Comparison of ENCODE assay signal across 9 mouse cellular contexts in the genomic region with DNA sequence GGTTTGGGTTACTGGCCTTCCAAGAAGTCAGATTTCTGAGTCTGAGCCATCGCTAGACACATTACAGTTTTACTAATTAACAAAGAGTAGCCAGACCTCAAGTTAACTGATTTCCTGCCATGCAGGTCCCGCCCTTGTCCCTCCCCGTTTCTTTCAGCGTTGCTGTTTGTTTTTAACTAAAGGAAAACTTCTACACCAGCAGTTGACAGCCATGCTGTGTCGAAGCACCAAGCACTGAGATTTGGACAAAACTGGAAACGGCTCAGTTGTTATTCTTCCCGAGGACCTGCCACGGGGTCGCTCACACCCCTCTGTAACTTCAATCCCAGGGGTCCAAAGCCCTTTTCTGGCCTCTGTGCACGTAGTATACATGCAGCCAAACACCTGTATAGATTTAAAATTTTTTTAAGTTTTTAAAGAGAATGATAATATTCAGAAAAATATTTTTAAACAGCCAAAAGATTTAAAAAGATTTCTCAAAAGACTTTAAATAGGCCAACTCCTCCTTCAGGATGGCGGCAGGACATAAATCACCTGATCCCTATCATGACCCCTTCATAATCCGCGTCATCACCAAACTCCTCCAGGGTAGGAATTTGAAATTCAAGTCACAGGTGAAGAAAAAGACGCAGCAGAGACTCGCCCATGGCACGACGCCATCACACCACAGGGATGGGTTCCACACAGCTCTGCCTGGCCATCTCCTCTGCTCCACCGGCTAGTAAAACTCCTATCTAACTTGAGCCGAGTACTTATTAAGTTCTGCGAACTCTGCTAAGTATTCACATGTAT. TPM values are rescaled to one million over a fixed set of nuclear protein-coding genes. Genes with fewer than 3 reads are reported as not detected.
DNase-seq lines count a peak whose midpoint lies in the region; ATAC-seq and TF ChIP-seq lines count a peak whose summit lies in the region.
"Had no signal": no experiment of that assay in that cellular context is flagged by ENCODE, and none has a peak within 500 bp of the region (broad histone marks: within the 10 kb centered on the region; RNA-seq: fewer than 3 reads in every experiment).

No protein-coding gene starts in this region.

- peaks cover 34% of the 10 kb centered on the region for H3K4me1 ChIP-seq in spleen, adult 2 months (ENCODE audit: control insufficient read depth, insufficient read depth, insufficient read length)
- H3K4me1 ChIP-seq in midbrain, embryonic 11.5 days (ENCODE audit: control insufficient read depth, insufficient read depth, low read length) = no peaks in the 10 kb centered on the region
- H3K4me1 ChIP-seq: neural tube, embryonic 13.5 days had no signal

- no peak overlapping the region for H3K4me2 ChIP-seq in midbrain, embryonic 11.5 days
- H3K4me2 ChIP-seq: heart, embryonic 13.5 days; neural tube, embryonic 13.5 days had no signal

- WGBS in spleen, adult 2 months = 40% methylated on average over 20 of the region's 20 CpGs
- WGBS in midbrain, embryonic 11.5 days = 83% methylated on average over 20 of the region's 20 CpGs

- peak in 1 of 2 experiments; percentile 24 for DNase-seq in spleen, adult 2 months (ENCODE audit: low read depth in 1 of 2, low spot score in 2 of 2)
- DNase-seq in spleen, adult 12 weeks (ENCODE audit: low spot score) = no peak
- peak; percentile 21 for DNase-seq in ES-CJ7 (ENCODE audit: low read depth, low spot score)
- peak; percentile 61 to 71 for DNase-seq in kidney, adult 8-10 months
- DNase-seq in splenic B cell, adult 2 months (ENCODE audit: low read depth, low spot score) = peak; percentile 50
- DNase-seq in midbrain, embryonic 11.5 days (ENCODE audit: low spot score, missing footprints) = no peak
- no peak for DNase-seq in lung, postnatal 4 days

- no peak overlapping the region for H3K4me3 ChIP-seq in spleen, adult 2 months (ENCODE audit: extremely low read depth, insufficient read depth, insufficient read length)
- H3K4me3 ChIP-seq in midbrain, embryonic 11.5 days (ENCODE audit: low read depth, low read length) = no peak overlapping the region
- H3K4me3 ChIP-seq: heart, embryonic 13.5 days; neural tube, embryonic 13.5 days had no signal

- no peak for ATAC-seq in midbrain, embryonic 11.5 days (ENCODE audit: low FRiP score)

- H3K9me3 ChIP-seq in midbrain, embryonic 11.5 days (ENCODE audit: control insufficient read depth, low read length) = no peaks in the 10 kb centered on the region
- H3K9me3 ChIP-seq: heart, embryonic 13.5 days; neural tube, embryonic 13.5 days had no signal

- TF ChIP-seq CTCF in spleen, adult 2 months (IDR thresholded peaks at IDR 0.05; ENCODE audit: extremely low read depth, insufficient read depth, insufficient read length, insufficient replicate concordance) = no peak

- H3K27ac ChIP-seq in spleen, adult 2 months (ENCODE audit: insufficient read depth, low read length) = peak overlapping the region; percentile 96
- no peak overlapping the region for H3K27ac ChIP-seq in midbrain, embryonic 11.5 days (ENCODE audit: low read depth, low read length)
- H3K27ac ChIP-seq: heart, embryonic 13.5 days; neural tube, embryonic 13.5 days had no signal

- no peak overlapping the region for H3K9ac ChIP-seq in midbrain, embryonic 11.5 days (ENCODE audit: low read length)
- H3K9ac ChIP-seq: heart, embryonic 13.5 days; neural tube, embryonic 13.5 days had no signal

- H3K36me3 ChIP-seq in spleen, adult 2 months (ENCODE audit: control insufficient read depth, insufficient read depth, low read length) = no peaks in the 10 kb centered on the region
- no peaks in the 10 kb centered on the region for H3K36me3 ChIP-seq in splenic B cell, adult 2 months (ENCODE audit: control insufficient read depth, insufficient read depth, low read length, poor library complexity, severe bottlenecking)
- no peaks in the 10 kb centered on the region for H3K36me3 ChIP-seq in midbrain, embryonic 11.5 days (ENCODE audit: control insufficient read depth, insufficient read depth, low read length)
- H3K36me3 ChIP-seq: heart, embryonic 13.5 days; neural tube, embryonic 13.5 days had no signal

- TF ChIP-seq POLR2A in spleen, adult 2 months (IDR thresholded peaks at IDR 0.05; ENCODE audit: low read depth, low read length) = no peak

- no peaks in the 10 kb centered on the region for H3K27me3 ChIP-seq in spleen, adult 2 months (ENCODE audit: control insufficient read depth, insufficient read depth, low read length)
- H3K27me3 ChIP-seq in splenic B cell, adult 2 months (ENCODE audit: control insufficient read depth, insufficient read depth, low read length, poor library complexity, severe bottlenecking) = no peaks in the 10 kb centered on the region
- H3K27me3 ChIP-seq in midbrain, embryonic 11.5 days (ENCODE audit: control insufficient read depth, insufficient read depth, low read length) = no peaks in the 10 kb centered on the region
- H3K27me3 ChIP-seq: heart, embryonic 13.5 days had no signal

RNA-seq across cellular contexts. Expression of gene S100a10, which starts 6.9 kb away (rescaled TPM):
- 36.2 and 39.0 TPM in 2 replicates for polyA plus RNA-seq in spleen, adult 2 months (2012; rRNA removed)
- polyA plus RNA-seq in midbrain, embryonic 11.5 days (2014; fragmentation: Nextera tagmentation; extraction: Ambion mirVana) = 181 and 187 TPM in 2 replicates

RNA-seq across cellular contexts. Expression of gene S100a11, which starts 27.7 kb away (rescaled TPM):
- polyA plus RNA-seq in spleen, adult 2 months (2012; rRNA removed) = 69.2 and 72.5 TPM in 2 replicates
- polyA plus RNA-seq in midbrain, embryonic 11.5 days (2014; fragmentation: Nextera tagmentation; extraction: Ambion mirVana) = 351 and 358 TPM in 2 replicates

Comparison
In these comparisons a context has a peak if more than half of its experiments do, and no peak if none do; other contexts are left out.
1. DNase-seq: peak in ES-CJ7 (single experiment), kidney, adult 8-10 months (2 of 2) and splenic B cell, adult 2 months (single experiment); none in spleen, adult 12 weeks (single experiment), midbrain, embryonic 11.5 days (single experiment) and lung, postnatal 4 days (0 of 2).